Mouse (Mus musculus): Measurements from ENCODE around the gene Myh7. TPM values are rescaled to one million over a fixed set of nuclear protein-coding genes. Genes with fewer than 3 reads are reported as not detected.
"Not testable (repeated sequence)": the region's sequence is repeated elsewhere in the genome, so short reads cannot be mapped to it uniquely, and the experiment has no call there.

The Myh7 gene
- total RNA-seq, 2 experiments from 2014 or later = 739 to 933 TPM

- no peak for DNase-seq (ENCODE audit: low spot score)
These were observed 9.7 kb upstream of the Myh7 start for GRCm38 (mm10) chr14:55003878-55004855.

- no peak for DNase-seq (ENCODE audit: low spot score)
These were observed 8.3 kb upstream of the Myh7 start for GRCm38 (mm10) chr14:55002687-55003120.

- no peak for DNase-seq (ENCODE audit: low spot score)
These were observed 7.7 kb upstream of the Myh7 start for GRCm38 (mm10) chr14:55001938-55002686.

- DNase-seq (ENCODE audit: low spot score) = no peak
These were observed 7.0 kb upstream of the Myh7 start for GRCm38 (mm10) chr14:55001446-55001845.

GRCm38 (mm10) chr14:55000814-55001213 is 6.4 kb upstream of the Myh7 start:
- DNase-seq (ENCODE audit: low spot score) = no peak

- not testable (repeated sequence) for DNase-seq (ENCODE audit: low spot score)
These were observed 5.4 kb upstream of the Myh7 start for GRCm38 (mm10) chr14:54999868-55000267.

- no peak for DNase-seq (ENCODE audit: low spot score)
These were observed 4.3 kb upstream of the Myh7 start for GRCm38 (mm10) chr14:54998680-54999079.

- DNase-seq (ENCODE audit: low spot score) = no peak
These were observed 2.9 kb upstream of the Myh7 start for GRCm38 (mm10) chr14:54997297-54997696.

- DNase-seq (ENCODE audit: low spot score) = no peak
These were observed 2.4 kb upstream of the Myh7 start for GRCm38 (mm10) chr14:54996793-54997192.

GRCm38 (mm10) chr14:54995457-54996138 is 1.2 kb upstream of the Myh7 start:
- DNase-seq (ENCODE audit: low spot score) = no peak

GRCm38 (mm10) chr14:54994869-54995186 is 402 bp upstream of the Myh7 start:
- no peak for DNase-seq (ENCODE audit: low spot score)

GRCm38 (mm10) chr14:54993636-54994035 is 790 bp downstream of the Myh7 start:
- DNase-seq (ENCODE audit: low spot score) = no peak

- DNase-seq (ENCODE audit: low spot score) = no peak
These were observed 2.2 kb downstream of the Myh7 start for GRCm38 (mm10) chr14:54992196-54992595.

GRCm38 (mm10) chr14:54989886-54990441 is 4.5 kb downstream of the Myh7 start:
- no peak for DNase-seq (ENCODE audit: low spot score)

GRCm38 (mm10) chr14:54988882-54989281 is 5.5 kb downstream of the Myh7 start:
- no peak for DNase-seq (ENCODE audit: low spot score)

- not testable (repeated sequence) for DNase-seq (ENCODE audit: low spot score)
These were observed 6.0 kb downstream of the Myh7 start for GRCm38 (mm10) chr14:54988350-54988874.

GRCm38 (mm10) chr14:54981934-54982333 is 12.5 kb downstream of the Myh7 start:
- DNase-seq (ENCODE audit: low spot score) = no peak

GRCm38 (mm10) chr14:54978664-54979063 is 15.8 kb downstream of the Myh7 start:
- no peak for DNase-seq (ENCODE audit: low spot score)

- DNase-seq (ENCODE audit: low spot score) = no peak
These were observed 17.8 kb downstream of the Myh7 start, which contains the start of gene Gm17428 for GRCm38 (mm10) chr14:54976633-54977032. TSS of gene Gm17428 (plus strand) at chr14:54976933.

- DNase-seq (ENCODE audit: low spot score) = no peak
These were observed 20.2 kb downstream of the Myh7 start for GRCm38 (mm10) chr14:54974068-54974791.

Data from gastrocnemius, adult 18-20 months (tissue).